Mouse (Mus musculus): Measurements from ENCODE around the gene Tap1. TPM values are rescaled to one million over a fixed set of nuclear protein-coding genes. Genes with fewer than 3 reads are reported as not detected.
"Not testable (repeated sequence)": the region's sequence is repeated elsewhere in the genome, so short reads cannot be mapped to it uniquely, and the experiment has no call there.

Tap1 gene
- total RNA-seq, 2 experiments from 2014 or later, result 3.6 to 3.9 TPM

GRCm38 (mm10) chr17:34203444-34203843 lies 16.1 kb downstream of the Tap1 start, which contains the start of gene Tap2:
Gene Tap2 (plus strand): TSS chr17:34203527.
- no peak for DNase-seq (ENCODE audit: low spot score in 2 of 2)

- DNase-seq (ENCODE audit: low spot score in 2 of 2), result peak; percentile 78 to 91
Measured at GRCm38 (mm10) chr17:34204303-34205010, 17.1 kb downstream of the Tap1 start.

GRCm38 (mm10) chr17:34205021-34205745 lies 17.8 kb downstream of the Tap1 start:
- DNase-seq (ENCODE audit: low spot score in 2 of 2), result no peak

- DNase-seq (ENCODE audit: low spot score in 2 of 2), result peak in 1 of 2 experiments; percentile 36
Measured at GRCm38 (mm10) chr17:34205746-34206176, 18.4 kb downstream of the Tap1 start.

GRCm38 (mm10) chr17:34206731-34207130 lies 19.4 kb downstream of the Tap1 start:
- DNase-seq (ENCODE audit: low spot score in 2 of 2), result no peak

- DNase-seq (ENCODE audit: low spot score in 2 of 2), result no peak
Measured at GRCm38 (mm10) chr17:34207456-34207855, 20.1 kb downstream of the Tap1 start.

- no peak for DNase-seq (ENCODE audit: low spot score in 2 of 2)
Measured at GRCm38 (mm10) chr17:34207866-34208265, 20.5 kb downstream of the Tap1 start.

GRCm38 (mm10) chr17:34208421-34208820 lies 21.1 kb downstream of the Tap1 start:
- no peak for DNase-seq (ENCODE audit: low spot score in 2 of 2)

- DNase-seq (ENCODE audit: low spot score in 2 of 2), result no peak
Measured at GRCm38 (mm10) chr17:34209680-34210079, 22.3 kb downstream of the Tap1 start.

- no peak for DNase-seq (ENCODE audit: low spot score in 2 of 2)
Measured at GRCm38 (mm10) chr17:34210599-34210998, 23.2 kb downstream of the Tap1 start.

GRCm38 (mm10) chr17:34211746-34212365 lies 24.5 kb downstream of the Tap1 start:
- no peak for DNase-seq (ENCODE audit: low spot score in 2 of 2)

GRCm38 (mm10) chr17:34213936-34214335 lies 26.6 kb downstream of the Tap1 start:
- no peak for DNase-seq (ENCODE audit: low spot score in 2 of 2)

GRCm38 (mm10) chr17:34215176-34215575 lies 27.8 kb downstream of the Tap1 start:
- no peak for DNase-seq (ENCODE audit: low spot score in 2 of 2)

GRCm38 (mm10) chr17:34217216-34217928 lies 30.0 kb downstream of the Tap1 start:
- DNase-seq (ENCODE audit: low spot score in 2 of 2), result no peak

- DNase-seq (ENCODE audit: low spot score in 2 of 2), result no peak
Measured at GRCm38 (mm10) chr17:34217986-34218385, 30.6 kb downstream of the Tap1 start.

- DNase-seq (ENCODE audit: low spot score in 2 of 2), result no peak
Measured at GRCm38 (mm10) chr17:34218675-34219074, 31.3 kb downstream of the Tap1 start.

- DNase-seq (ENCODE audit: low spot score in 2 of 2), result not testable (repeated sequence)
Measured at GRCm38 (mm10) chr17:34219096-34219495, 31.7 kb downstream of the Tap1 start.

- DNase-seq (ENCODE audit: low spot score in 2 of 2), result peak in 1 of 2 experiments; percentile 52
Measured at GRCm38 (mm10) chr17:34219801-34220200, 32.4 kb downstream of the Tap1 start.

- not testable (repeated sequence) for DNase-seq (ENCODE audit: low spot score in 2 of 2)
Measured at GRCm38 (mm10) chr17:34220401-34220800, 33.0 kb downstream of the Tap1 start.

- no peak for DNase-seq (ENCODE audit: low spot score in 2 of 2)
Measured at GRCm38 (mm10) chr17:34224816-34225215, 37.5 kb downstream of the Tap1 start.

GRCm38 (mm10) chr17:34225426-34225825 lies 38.1 kb downstream of the Tap1 start:
- DNase-seq (ENCODE audit: low spot score in 2 of 2), result no peak

Data from layer of hippocampus, adult 18-20 months (tissue).